Mouse (Mus musculus): Measurements from ENCODE around the gene Mfsd5.
A peak's percentile ranks its signal among the peaks of the same experiment; 100 is the strongest.

The Mfsd5 gene

DNA sequence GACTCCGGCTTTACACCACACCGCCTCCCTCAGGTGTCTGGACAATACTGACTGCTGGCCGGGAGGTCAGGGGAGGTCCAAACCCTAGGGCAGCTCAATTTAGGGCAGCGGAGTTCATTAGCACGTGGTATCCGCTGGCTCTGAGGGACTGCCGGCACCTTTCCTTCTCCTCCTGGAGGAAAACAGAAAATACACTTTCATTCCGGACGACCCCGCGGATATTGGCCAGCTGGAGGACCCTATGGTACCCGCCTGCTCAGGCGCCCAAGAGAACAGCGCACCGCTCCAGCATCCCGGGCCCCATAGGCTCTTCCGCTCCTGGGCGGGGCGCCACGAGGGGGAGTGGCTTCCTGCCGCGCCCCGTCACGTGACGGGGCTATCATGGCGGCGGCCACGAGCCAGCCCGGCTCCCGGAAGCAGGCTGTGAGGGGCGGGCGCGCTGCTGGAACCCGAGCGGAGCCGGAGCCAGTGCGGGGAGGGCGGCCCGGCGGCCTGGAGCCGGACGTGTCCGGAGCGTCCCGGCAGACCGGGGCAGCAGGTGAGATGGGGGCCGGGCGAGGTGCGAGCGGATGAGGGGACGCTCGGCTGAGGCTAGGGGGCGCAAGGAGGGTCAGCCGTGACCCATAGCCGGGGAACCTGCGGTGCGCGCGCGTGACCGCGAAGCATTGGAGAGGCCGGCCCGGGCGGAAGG, at the start of gene Mfsd5:
Gene Mfsd5, plus strand, starts transcription at position 363 of the 691 bp plus-strand sequence.
- DNase-seq, result peak; percentile 95

DNA sequence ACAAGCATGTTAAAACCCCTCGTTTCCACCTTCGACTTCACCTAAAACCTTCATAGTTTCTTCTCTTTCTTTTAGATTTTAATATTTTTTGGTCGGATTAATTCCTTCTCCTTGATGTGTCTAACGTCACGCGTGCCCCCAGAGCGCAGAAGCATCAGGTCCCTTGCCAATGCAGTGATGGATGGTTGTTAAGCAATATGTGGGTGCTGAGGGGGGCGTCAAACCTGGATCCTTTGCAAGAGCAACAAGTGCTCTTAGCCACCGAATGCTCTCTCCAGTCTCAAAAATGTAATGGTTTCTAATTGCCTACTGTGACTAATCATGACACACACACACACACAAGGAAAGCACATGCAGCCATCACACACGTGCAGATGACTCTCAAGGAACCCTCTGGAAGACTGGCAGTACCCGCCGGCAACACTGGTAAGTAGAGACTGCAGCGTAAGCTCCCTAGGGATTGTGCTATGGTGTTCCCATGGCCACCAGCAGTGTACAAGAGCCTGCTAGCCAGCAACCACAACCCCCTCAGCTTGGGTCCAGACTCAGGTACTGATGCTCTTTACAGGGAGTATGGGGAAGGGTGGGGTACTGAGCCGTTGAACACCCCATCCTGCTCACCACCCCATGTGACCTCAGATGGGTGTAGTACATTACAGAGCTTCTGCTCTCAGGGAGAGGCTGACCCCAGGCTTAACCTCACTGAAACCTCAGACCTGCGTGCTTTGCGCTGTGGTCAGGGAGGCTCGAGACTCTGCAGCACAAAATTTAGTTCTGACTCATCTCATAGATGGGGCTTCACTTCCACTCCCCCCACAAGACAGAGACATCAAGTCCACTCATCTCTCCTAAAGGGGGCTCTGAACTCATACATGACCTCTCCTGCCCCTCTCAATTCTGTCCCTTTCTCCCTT, 48.6 kb upstream of the Mfsd5 start:
- no peak for DNase-seq

- DNase-seq, result no peak
Measured at GRCm38 (mm10) chr15:102231748-102232147, 47.5 kb upstream of the Mfsd5 start, which contains the start of gene Itgb7. TSS of gene Itgb7 (minus strand) at chr15:102231944.

DNA sequence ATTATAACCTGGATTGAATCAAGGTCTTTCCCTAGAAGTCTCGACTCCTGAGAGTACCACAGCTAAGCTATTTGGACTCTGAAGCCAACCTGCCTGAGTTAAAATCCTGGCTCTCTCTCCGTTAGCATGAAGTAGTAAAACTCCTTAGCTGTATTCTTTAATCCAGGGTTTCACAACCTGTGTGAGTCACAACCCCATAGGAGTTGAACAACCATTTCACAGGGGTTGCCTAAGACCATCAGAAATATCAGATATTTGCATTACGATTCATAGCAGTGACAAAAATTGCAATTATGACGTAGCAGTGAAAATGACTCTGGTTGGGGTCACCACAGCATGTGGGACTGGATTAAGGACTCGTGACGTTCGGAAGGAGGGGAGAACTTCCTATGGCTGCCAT, 46.5 kb upstream of the Mfsd5 start:
- DNase-seq, result no peak

DNA sequence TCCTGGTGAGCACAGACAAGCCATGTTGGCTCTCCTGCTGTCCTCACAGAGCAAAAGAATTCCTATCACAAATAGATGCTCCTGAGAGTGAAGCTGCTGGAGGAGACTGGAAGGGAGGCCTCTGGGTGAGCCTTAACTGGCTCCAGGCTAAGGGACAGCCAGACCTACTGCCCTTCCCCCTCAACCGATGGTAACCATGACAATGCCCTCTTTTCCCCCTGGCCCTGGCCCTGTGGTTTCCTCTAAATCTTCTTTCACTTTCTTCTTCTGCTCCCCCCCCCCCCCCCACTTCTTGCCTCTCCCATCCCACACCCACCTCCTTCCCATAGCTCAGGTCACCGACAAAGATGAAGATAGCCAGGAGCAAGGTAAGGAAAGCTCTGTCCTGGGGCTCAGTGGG, 45.4 kb upstream of the Mfsd5 start:
- DNase-seq, result no peak

DNA sequence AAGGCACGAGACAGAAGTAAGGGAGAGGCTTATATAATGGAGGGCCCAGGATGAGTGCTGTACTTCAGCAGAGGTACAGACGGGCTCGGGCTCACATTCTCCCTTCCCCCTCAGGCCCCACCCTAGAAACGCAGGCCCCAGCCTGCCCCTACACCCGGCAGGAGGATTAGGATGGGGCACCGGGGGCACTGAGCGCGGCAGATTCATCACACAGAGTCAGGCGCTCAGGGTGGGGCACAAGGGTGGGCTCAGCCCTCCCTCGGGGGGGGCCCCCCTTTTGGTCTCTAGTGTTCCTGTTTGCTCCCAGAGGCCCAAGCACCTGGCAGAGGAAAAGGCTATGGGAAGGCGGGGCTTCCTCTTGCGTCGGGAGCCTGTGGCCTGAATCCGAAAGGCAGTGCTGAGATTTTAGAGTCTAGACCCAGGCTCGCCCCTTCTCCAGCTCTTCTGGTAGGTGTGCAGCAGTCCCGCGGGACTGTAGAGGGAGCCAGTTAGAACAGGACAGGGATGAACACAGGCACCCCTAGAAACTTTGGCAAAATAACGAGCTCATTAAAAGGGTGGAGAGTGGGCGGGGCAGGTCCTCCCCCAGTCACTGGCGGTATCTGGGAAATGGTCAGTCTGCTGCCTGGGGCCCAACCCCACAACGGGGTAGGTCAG, 43.8 kb upstream of the Mfsd5 start:
- DNase-seq, result no peak

GRCm38 (mm10) chr15:102238543-102239259, 40.6 kb upstream of the Mfsd5 start:
- no peak for DNase-seq

GRCm38 (mm10) chr15:102239260-102239590, 40.0 kb upstream of the Mfsd5 start:
- DNase-seq, result peak; percentile 88

DNA sequence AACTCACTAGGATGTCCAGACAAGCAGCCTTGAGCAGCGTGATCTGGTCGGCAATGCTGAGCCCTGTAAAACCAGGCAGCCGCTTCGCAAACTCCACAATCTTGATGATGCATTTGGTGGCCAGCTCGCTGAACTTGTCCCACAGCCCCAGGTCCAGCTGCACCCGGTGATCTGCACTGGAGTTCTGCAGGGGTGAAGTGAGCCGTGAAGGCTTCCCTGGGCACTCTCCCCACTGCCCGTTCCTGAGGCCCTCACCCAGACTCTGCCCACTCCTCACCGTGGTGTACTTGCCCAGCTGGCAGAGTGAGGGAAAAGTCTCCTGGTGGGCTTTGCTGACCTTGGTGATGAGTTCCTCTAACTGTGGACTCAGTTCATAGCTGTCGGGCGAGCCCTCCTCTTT, 39.4 kb upstream of the Mfsd5 start:
- DNase-seq, result no peak

DNA sequence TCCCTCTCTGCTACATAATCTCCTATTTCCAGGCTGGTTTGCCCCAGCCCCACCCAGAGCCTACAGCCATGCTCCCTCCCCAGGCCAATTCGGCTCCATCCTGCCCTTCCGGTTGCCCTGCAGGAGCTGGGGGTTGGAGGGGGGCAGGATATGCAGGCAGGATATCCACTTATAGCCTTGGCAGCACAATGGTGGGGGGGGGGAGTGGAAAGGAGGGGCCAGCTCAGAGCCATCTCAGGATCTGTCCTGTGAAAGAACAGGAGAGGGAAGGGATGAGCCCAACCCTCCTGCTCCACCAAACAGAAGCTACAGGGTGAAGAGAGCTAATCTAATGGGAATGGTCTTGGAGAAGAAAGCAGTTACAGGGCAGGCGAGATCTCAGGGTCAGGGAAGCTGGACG, 38.6 kb upstream of the Mfsd5 start:
- DNase-seq, result no peak

DNA sequence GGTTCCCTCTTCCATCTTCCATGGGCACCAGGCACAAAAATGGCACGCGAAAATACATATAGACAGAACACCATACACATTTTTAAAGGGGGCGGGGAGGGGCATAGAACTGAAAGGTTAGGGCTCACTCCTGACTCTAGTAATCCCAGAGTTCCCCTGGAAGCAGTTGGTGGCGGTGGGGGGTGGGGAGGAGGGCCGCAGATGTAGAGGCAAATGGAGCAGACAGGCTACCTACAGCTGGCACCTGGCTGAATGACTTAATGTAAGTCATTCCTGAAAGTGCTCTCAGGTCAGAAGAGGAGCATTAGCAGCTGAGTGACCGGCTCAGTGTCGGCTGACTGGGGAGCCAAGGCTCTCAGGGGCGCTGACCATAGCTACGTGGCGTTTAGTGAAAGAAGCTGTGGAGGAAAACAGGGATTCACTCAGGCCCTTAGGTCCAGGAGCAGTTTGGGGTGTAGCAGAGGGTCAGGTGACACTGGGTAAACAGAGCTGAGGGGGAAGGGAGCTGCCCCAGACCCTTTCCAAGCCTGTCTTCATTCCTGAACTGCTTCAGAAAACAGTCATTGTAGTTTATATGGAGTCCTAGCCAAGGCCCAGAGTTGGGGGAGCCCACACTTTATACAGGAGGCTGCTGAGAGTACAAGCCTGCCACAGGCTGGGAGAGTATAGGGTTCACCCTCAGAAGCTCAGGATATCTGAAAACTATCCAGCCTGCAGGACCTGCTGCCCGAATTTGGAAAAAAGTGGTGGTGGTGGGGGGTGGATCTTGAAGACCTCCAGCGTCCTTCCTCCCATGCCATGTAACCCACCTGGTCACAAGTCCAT, 36.6 kb upstream of the Mfsd5 start:
- DNase-seq, result no peak

DNA sequence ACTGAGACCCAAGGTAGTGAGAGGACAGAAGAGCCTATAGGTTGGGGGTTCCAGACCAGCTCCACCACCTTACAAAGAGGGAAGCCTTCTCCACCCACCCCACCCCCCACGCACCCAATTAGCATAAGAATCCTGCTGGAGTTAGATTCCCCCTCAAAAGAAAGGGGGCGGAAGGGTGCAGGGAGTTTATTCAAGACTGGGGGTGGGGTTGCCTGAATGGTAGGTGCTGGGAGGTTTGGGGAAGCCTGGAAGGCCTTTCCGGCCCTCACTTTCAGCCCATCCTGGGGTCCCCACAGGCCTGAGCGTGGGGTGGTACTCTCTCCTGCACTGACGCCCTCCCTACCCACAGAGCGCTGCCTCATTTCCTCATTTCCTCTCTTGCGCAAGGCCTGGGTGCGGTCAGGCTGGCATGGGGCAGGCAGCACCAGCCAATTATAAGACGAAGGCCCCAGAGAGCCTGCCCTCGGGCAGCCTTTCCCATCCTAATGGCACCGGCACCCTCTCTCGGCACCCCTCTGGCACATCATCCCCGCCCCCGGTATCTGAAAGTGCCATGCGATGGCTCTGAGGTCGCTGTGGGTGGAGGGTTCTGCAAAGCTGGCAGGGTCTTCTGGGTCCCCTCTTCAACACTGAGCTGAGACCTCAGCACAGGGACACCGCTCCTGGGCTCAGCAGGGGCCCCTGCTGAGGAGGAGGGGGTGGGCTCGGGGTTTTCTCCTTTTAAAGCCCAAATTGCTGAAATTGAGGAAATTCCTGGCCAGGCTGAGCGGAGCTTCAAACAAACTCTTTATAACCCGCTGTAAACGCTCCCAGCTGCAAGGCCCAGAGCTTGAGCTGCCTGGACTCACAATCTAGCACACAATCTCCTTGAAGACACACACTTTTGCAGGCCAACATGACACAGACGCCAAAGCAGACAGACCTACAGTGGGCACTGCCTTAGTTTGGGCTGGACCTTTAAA, 35.7 kb upstream of the Mfsd5 start:
- DNase-seq, result no peak

DNA sequence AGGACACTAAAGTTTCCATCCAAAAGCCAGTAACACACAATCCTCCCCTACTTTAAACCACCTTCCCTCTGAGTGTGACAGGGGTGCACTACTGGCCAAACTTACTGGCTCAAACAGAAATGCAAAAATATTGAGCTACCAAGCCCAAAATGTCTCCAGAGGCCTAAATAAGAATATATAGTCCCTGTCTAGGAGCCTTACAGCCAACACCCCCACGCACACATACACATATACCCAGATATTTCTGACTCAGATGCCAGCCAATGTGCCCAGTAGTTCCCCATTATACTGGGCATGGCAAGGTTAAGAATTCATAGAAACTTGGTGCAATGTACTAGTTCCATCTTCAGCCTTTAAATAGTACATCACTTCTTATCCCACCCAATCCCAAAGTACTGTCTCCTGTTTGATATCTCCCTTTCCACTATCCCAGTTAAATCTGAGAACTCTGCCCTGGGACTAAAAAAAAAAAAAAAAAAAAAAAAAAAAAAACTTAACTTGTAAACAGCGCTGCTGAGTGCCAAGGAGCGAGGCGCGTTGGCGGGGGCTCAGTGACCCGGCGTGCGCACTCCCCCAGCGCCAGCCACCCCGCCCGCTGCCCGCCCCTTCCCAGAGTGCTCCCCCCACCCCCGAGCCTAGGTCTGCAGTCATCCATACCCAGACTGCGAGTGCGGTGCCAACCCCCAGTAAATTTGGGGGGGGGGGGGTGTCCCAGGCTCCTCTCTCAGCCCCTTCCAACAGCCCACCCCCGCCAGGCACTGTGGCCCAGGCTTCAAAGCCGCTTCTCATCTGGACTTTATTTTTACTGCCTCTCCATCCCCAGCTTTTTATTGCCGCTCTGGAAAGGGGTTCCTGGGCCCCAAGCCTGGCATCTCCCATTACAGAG, 34.7 kb upstream of the Mfsd5 start:
- no peak for DNase-seq

DNA sequence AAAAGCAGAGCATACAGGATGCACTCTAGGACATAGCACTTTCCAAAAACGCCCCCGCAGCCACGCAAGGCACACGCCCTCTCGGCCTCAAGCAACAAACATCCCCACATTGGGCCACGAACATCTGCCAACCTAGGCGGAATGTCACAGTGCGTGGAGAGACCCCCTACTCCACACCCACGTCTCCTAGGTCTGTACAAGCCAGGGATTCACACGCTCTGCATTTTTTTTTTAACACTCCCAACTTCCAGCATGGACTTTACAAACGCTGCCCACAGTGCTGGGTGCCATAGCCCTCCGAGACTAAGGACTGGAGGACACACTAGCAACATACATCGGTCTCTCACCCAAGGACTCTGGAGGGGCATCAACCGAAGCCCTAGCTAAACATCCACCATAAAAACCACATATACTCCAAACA, 33.8 kb upstream of the Mfsd5 start:
- DNase-seq, result no peak

GRCm38 (mm10) chr15:102245891-102246741, 33.1 kb upstream of the Mfsd5 start:
- DNase-seq, result peak; percentile 74

DNA sequence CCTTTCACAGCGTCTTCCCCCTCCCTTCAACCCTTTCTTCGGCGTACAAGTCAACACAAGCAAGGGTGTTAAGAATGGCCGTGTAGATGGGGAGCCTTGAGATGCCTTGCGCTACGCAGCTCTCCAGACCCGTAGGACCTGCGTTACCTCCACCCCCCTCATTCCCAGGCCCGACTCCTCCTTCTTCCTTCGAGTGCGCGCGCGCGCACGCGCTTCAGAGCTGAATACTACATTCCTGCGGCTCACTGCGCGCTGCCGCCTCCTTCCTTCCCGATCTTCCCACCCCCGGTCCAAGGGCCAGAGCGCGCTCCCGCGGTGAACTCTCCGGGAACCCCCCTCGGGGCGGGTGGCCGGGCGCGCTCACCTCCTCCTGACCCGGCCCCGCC, 32.4 kb upstream of the Mfsd5 start:
- peak; percentile 92 for DNase-seq

GRCm38 (mm10) chr15:102247252-102248130, 31.8 kb upstream of the Mfsd5 start:
- peak; percentile 52 for DNase-seq

Measured in right cerebral cortex, postnatal 4 days (tissue).